Comparison of ENCODE assay signal across 9 mouse cellular contexts in genomic region chr5:151108955-151109354, GRCm38 (mm10).
DNase-seq lines count a peak whose midpoint lies in the region; ATAC-seq and TF ChIP-seq lines count a peak whose summit lies in the region.
"Had no signal": no experiment of that assay in that cellular context is flagged by ENCODE, and none has a peak within 500 bp of the region (broad histone marks: within the 10 kb centered on the region; RNA-seq: fewer than 3 reads in every experiment).

No protein-coding gene starts in this region.

- no peak overlapping the region; the same call in 1 of the 2 replicates for H3K9ac ChIP-seq in heart, adult 2 months (ENCODE audit: low read depth, low read length)
- H3K9ac ChIP-seq in kidney, embryonic 14.5 days (ENCODE audit: low read depth, low read length): no peak overlapping the region
- H3K9ac ChIP-seq in lung, embryonic 16.5 days (ENCODE audit: low read length): no peak overlapping the region
- no peak overlapping the region for H3K9ac ChIP-seq in stomach, postnatal 0 days (ENCODE audit: low read length)

- H3K4me2 ChIP-seq in kidney, embryonic 14.5 days (replicated peaks; ENCODE audit: low read depth, low read length): peak overlapping the region; percentile 33; the same call in 1 of the 2 replicates
- H3K4me2 ChIP-seq in lung, embryonic 16.5 days (ENCODE audit: low read depth, low read length): peak overlapping the region; percentile 33; the same call in 1 of the 2 replicates
- no peak overlapping the region for H3K4me2 ChIP-seq in stomach, postnatal 0 days (replicated peaks; ENCODE audit: low read depth)

- TF ChIP-seq EP300 in heart, adult 2 months (IDR thresholded peaks at IDR 0.05; ENCODE audit: insufficient read depth, low read depth, low read length): no peak
- no peak for TF ChIP-seq EP300 in stomach, postnatal 0 days (optimal IDR thresholded peaks at IDR 0.05)

- H3K4me3 ChIP-seq in heart, adult 2 months: peak overlapping the region; percentile 19; the same call in 1 of the 2 replicates
- H3K4me3 ChIP-seq in kidney, embryonic 14.5 days (ENCODE audit: low read length): no peak overlapping the region
- H3K4me3 ChIP-seq in lung, embryonic 16.5 days (ENCODE audit: low read length): no peak overlapping the region
- no peak overlapping the region for H3K4me3 ChIP-seq in stomach, postnatal 0 days (ENCODE audit: low read depth, low read length)

- ATAC-seq in kidney, embryonic 14.5 days (ENCODE audit: low FRiP score, low TSS enrichment): no peak
- ATAC-seq in lung, embryonic 16.5 days (ENCODE audit: low read depth): no peak
- no peak for ATAC-seq in stomach, postnatal 0 days (ENCODE audit: low FRiP score, low TSS enrichment)

- WGBS in heart, adult 2 months: 51% methylated on average over 7 of the region's 7 CpGs
- 75% methylated on average over 7 of the region's 7 CpGs for WGBS in kidney, embryonic 14.5 days
- WGBS in lung, embryonic 16.5 days: 71% methylated on average over 7 of the region's 7 CpGs
- WGBS in stomach, postnatal 0 days: 74% methylated on average over 7 of the region's 7 CpGs

- intact Hi-C loops in heart, adult 2 months (cut with DNase I): no loop called here
- intact Hi-C loops in heart, postnatal 36 days (cut with DNase I): no loop called here

- peaks cover 12% of the 10 kb centered on the region for H3K36me3 ChIP-seq in heart, adult 2 months (ENCODE audit: control insufficient read depth, insufficient read depth, low read length)
- H3K36me3 ChIP-seq in kidney, embryonic 14.5 days (ENCODE audit: control insufficient read depth, insufficient read depth, low read length): no peaks in the 10 kb centered on the region
- H3K36me3 ChIP-seq in lung, embryonic 16.5 days (ENCODE audit: control insufficient read depth, insufficient read depth, low read length): no peaks in the 10 kb centered on the region
- H3K36me3 ChIP-seq in stomach, postnatal 0 days (ENCODE audit: control insufficient read depth, insufficient read depth, low read length): no peaks in the 10 kb centered on the region

- no peak for TF ChIP-seq CTCF in heart, adult 2 months (IDR thresholded peaks at IDR 0.05)
- TF ChIP-seq CTCF in stomach, postnatal 0 days (IDR thresholded peaks at IDR 0.05; ENCODE audit: low read depth): no peak

- no peaks in the 10 kb centered on the region for H3K27me3 ChIP-seq in heart, adult 2 months (ENCODE audit: control insufficient read depth, insufficient read depth, low read length)
- no peaks in the 10 kb centered on the region for H3K27me3 ChIP-seq in kidney, embryonic 14.5 days (ENCODE audit: control insufficient read depth, insufficient read depth, low read length)
- no peaks in the 10 kb centered on the region for H3K27me3 ChIP-seq in lung, embryonic 16.5 days (ENCODE audit: control insufficient read depth, insufficient read depth, low read depth, low read length)
- no peaks in the 10 kb centered on the region for H3K27me3 ChIP-seq in stomach, postnatal 0 days (ENCODE audit: control insufficient read depth, insufficient read depth, low read length)

- no peak for TF ChIP-seq POLR2A in heart, adult 2 months (IDR thresholded peaks at IDR 0.05; ENCODE audit: insufficient read depth, low read depth, low read length)

- H3K9me3 ChIP-seq in kidney, embryonic 14.5 days (ENCODE audit: control insufficient read depth, low read length): no peaks in the 10 kb centered on the region
- H3K9me3 ChIP-seq in lung, embryonic 16.5 days (ENCODE audit: control insufficient read depth, low read length): no peaks in the 10 kb centered on the region
- H3K9me3 ChIP-seq in stomach, postnatal 0 days (ENCODE audit: control insufficient read depth, low read length): no peaks in the 10 kb centered on the region

- DNase-seq in heart, adult 2 months: no peak
- DNase-seq in heart, postnatal 36 days: no peak
- DNase-seq in kidney, postnatal 36 days: no peak
- no peak for DNase-seq in lung, postnatal 4 days
- no peak for DNase-seq in stomach, postnatal 0 days (ENCODE audit: low spot score)
- DNase-seq in gastrocnemius, postnatal 25 days: no peak
- DNase-seq: thymus, postnatal 36 days had no signal

- peak overlapping the region; percentile 38 for H3K27ac ChIP-seq in heart, adult 2 months
- peak overlapping the region; percentile 13; the same call in 1 of the 2 replicates for H3K27ac ChIP-seq in kidney, embryonic 14.5 days (ENCODE audit: low read depth, low read length)
- peak overlapping the region; percentile 3 for H3K27ac ChIP-seq in lung, embryonic 16.5 days (ENCODE audit: low read length)
- peak overlapping the region; percentile 35; the same call in 1 of the 2 replicates for H3K27ac ChIP-seq in stomach, postnatal 0 days (replicated peaks)

- peaks cover 4% of the 10 kb centered on the region; the same call in 1 of the 2 replicates for H3K79me2 ChIP-seq in heart, adult 2 months (replicated peaks; ENCODE audit: control insufficient read depth, insufficient read depth, low read length)

- H3K4me1 ChIP-seq in heart, adult 2 months (ENCODE audit: control insufficient read depth, insufficient read depth, low read length): peaks cover 17% of the 10 kb centered on the region
- peaks cover 5% of the 10 kb centered on the region for H3K4me1 ChIP-seq in kidney, embryonic 14.5 days (ENCODE audit: control insufficient read depth, insufficient read depth, low read length)
- peaks cover 34% of the 10 kb centered on the region for H3K4me1 ChIP-seq in lung, embryonic 16.5 days (replicated peaks; ENCODE audit: control insufficient read depth, insufficient read depth, low read length)
- 0 out of 2 replicates have a peak, but pooled peaks cover 2% of the 10 kb centered on the region for H3K4me1 ChIP-seq in stomach, postnatal 0 days (replicated peaks; ENCODE audit: control insufficient read depth, insufficient read depth)
